Mouse (Mus musculus): ENCODE measurements at regions not wholly inside any gene's neighbourhood (a gene's known extent, or its start where the extent isn't known, plus 50 kb on each side); places are given as distances from the start of the nearest gene placed in this dataset.

DNA sequence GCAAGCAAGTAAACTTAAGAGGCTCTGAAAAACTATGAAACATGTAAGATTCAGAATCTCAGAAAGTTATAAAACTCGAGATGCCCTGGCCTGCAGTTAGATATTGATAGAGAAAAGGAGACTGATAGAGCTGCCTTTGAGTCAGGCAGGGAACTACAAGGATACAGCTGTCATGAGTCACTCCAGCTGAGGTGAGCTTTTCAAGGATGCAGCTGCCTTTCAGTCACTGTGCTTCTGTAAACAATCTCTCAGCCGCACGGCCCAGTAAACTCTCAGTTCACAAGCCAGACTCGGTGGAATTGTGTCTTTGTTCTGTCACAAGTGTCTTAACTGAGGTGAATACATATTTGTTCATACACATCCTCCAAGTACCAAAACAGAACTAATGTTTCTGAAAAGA is 334.9 kb upstream of the Rsrc1 start:
- Histone ChIP-seq H3K27me3 (replicated peaks) (peaks cover 10% of the 10 kb centered on the region), H3K9me3 (peaks cover 9% of the 10 kb centered on the region), H3K36me3 (replicated peaks; ENCODE audit: low read length) (peaks cover 2% of the 10 kb centered on the region), H3K4me3 (replicated peaks) (no peak overlapping the region), H3K4me1 (peaks cover 41% of the 10 kb centered on the region)
- TF ChIP-seq GATA1 (IDR thresholded peaks at IDR 0.05; ENCODE audit: borderline replicate concordance, low read length) (no peak), FLI1 (IDR thresholded peaks at IDR 0.05; ENCODE audit: low read length) (no peak)

DNA sequence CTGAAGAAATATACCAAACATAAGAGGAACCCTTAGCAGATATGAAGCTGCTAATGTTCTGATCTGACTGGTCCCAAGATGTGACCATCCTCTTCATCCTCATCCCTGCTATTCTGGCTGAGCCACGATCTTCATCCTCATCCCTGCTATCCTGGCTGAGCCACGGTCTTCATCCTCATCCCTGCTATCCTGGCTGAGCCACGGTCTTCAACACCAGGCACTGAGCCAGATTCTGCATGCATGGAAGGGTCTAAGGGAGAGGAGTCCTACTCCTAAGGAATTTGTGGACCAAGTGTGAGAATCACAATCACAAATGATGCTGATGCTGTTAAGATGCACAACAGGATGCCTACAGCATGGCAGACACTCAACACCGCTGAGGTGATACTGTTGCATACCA is 331.9 kb upstream of the Rsrc1 start:
- Histone ChIP-seq H3K9me3 (peaks cover 9% of the 10 kb centered on the region), H3K36me3 (replicated peaks; ENCODE audit: low read length) (peaks cover 2% of the 10 kb centered on the region), H3K4me3 (replicated peaks) (no peak overlapping the region), H3K27me3 (replicated peaks) (peaks cover 10% of the 10 kb centered on the region), H3K4me1 (peaks cover 49% of the 10 kb centered on the region)
- TF ChIP-seq GATA1 (IDR thresholded peaks at IDR 0.05; ENCODE audit: borderline replicate concordance, low read length): no peak
- no peak for TF ChIP-seq FLI1 (IDR thresholded peaks at IDR 0.05; ENCODE audit: low read length)

DNA sequence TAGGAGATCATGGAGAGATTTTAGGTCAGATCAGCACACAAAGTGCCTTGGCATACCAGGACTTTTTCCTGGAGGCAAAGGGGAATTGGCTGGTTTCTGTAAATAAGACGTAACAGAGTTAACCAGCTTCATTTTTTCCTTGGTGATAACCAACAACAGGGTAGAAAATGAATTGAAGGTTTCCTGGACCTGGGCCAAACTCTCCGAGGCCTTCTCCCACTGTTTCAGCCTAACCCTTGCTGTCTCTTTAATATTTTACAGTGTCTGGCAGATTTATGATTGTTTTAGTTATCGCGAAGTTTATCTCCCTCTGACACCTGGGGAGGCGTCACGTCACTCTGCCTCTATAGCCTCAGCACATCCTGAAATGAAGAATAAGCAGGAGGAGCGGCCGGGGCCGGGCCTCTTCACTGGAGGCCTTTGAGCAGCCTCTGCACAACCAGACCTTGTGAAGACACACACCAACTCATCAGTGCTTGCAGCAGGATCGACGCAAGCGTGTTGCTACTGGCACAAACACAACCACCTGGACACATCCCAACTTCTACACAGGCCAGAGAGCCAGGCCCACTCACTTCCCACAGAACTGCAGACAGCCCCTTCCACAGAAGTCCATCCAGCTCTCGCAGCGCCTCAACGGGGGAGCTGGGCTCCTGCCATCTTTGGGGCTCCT is 331.0 kb upstream of the Rsrc1 start:
- Histone ChIP-seq H3K9me3 (peaks cover 9% of the 10 kb centered on the region), H3K27me3 (replicated peaks) (peaks cover 13% of the 10 kb centered on the region), H3K4me3 (replicated peaks) (no peak overlapping the region), H3K4me1 (peaks cover 51% of the 10 kb centered on the region), H3K36me3 (replicated peaks; ENCODE audit: low read length) (peaks cover under 1% of the 10 kb centered on the region)
- TF ChIP-seq GATA1 (IDR thresholded peaks at IDR 0.05; ENCODE audit: borderline replicate concordance, low read length): no peak
- no peak for TF ChIP-seq FLI1 (IDR thresholded peaks at IDR 0.05; ENCODE audit: low read length)

DNA sequence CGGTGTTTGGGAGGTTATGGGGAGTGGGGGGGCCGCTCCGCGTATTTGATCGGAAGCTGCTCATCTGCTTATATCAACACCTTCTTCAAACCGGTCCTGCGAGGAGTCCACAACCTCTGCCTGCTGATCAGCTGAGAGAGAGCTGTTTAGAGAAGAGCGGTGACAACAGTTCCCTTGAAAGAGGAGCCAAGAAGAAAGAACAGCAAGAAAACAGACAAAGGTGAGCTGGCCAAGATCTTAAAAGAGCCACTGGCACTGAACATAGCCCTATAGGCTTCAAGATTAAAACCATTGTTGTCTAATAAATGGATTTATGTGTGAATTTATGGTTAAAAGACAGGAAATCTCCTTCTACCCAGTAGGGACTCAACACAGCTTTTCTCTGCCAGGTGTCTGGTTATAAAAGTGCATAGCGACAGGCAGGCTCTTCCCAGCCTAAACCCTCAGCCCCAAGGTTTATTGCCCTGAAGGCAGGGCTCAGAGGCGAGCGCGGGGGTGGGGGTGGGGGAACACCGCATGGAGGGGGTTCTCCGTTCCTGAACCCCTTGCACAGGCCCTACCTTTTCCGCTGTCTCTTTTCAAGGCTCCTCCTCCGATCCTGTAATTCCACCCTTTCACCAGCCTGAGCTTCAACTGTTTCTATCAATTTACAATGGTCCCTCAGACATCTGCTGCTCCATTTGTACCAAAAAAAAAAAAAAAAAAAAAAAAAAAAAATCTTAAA is 330.3 kb upstream of the Rsrc1 start:
- no peak for TF ChIP-seq FLI1 (IDR thresholded peaks at IDR 0.05; ENCODE audit: low read length)
- TF ChIP-seq GATA1 (IDR thresholded peaks at IDR 0.05; ENCODE audit: borderline replicate concordance, low read length): no peak
- Histone ChIP-seq H3K27me3 (replicated peaks) (peaks cover 13% of the 10 kb centered on the region), H3K4me1 (peaks cover 48% of the 10 kb centered on the region), H3K9me3 (peaks cover 9% of the 10 kb centered on the region), H3K4me3 (replicated peaks) (no peak overlapping the region), H3K36me3 (replicated peaks; ENCODE audit: low read length) (no peaks in the 10 kb centered on the region)

DNA sequence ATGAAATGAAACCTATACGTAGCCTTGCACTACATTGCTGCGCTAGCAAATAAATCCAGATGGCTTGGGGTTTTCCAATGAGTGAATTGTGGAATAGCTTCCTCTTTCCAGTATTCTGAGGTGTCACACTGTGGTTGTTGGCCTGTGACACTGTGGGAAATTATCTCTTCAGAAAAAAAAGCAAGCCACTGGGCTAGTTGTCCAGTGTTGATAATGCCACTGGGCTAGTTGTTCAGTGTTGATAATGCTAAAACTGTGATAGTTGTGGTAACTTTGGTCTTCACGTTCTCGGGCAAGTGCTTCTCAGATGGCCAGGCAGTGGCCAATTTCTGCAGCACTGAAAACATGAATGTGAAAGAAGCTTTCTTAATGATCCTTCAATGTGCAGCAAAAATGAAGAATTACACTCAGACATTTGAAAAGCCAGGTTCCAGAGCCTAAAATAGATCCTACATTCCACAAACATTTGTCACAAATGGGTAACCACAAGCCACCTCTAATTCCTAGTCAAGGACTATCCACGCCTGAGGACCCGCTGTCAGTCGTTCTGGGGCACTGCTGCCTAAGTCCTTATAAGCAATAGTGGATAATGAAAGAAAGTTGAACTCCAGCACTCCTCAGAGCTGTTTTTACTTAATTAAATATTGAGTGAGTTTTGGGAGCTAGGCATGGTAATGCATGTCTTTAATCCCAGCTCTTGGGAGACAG is 328.9 kb upstream of the Rsrc1 start:
- peak overlapping the region; percentile 79 for H3K4me3 ChIP-seq (replicated peaks)

DNA sequence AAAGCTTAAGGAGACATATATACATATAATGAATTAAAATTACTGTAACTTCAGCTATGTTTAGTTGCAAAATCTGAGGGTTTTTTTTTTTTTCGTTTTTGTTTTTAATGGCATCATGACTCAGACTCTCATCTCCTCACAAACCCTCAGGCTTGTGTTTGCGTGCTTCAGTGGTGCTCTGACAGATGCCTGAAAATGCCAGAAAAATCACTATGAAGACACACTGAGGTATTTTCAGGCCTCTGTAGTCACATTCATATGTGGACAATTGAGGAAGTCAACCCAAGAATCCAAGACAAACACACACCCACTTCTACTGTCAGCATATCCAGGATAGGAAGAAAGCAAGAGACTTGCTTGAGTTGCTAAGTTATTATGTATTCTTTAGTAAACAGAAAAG is 327.2 kb upstream of the Rsrc1 start:
- Histone ChIP-seq H3K4me1 (peaks cover 49% of the 10 kb centered on the region), H3K9me3 (peaks cover 6% of the 10 kb centered on the region), H3K4me3 (replicated peaks) (no peak overlapping the region), H3K36me3 (replicated peaks; ENCODE audit: low read length) (no peaks in the 10 kb centered on the region), H3K27me3 (replicated peaks) (peaks cover 12% of the 10 kb centered on the region)
- TF ChIP-seq FLI1 (IDR thresholded peaks at IDR 0.05; ENCODE audit: low read length) (no peak), GATA1 (IDR thresholded peaks at IDR 0.05; ENCODE audit: borderline replicate concordance, low read length) (no peak)

More for the DNA sequence above, 328.9 kb upstream of the Rsrc1 start:
- H3K36me3 ChIP-seq (replicated peaks; ENCODE audit: low read length): no peaks in the 10 kb centered on the region
- TF ChIP-seq FLI1 (IDR thresholded peaks at IDR 0.05; ENCODE audit: low read length): no peak
- no peak for TF ChIP-seq GATA1 (IDR thresholded peaks at IDR 0.05; ENCODE audit: borderline replicate concordance, low read length)
- peaks cover 13% of the 10 kb centered on the region for H3K27me3 ChIP-seq (replicated peaks)
- peaks cover 49% of the 10 kb centered on the region for H3K4me1 ChIP-seq
- H3K9me3 ChIP-seq: peaks cover 9% of the 10 kb centered on the region

DNA sequence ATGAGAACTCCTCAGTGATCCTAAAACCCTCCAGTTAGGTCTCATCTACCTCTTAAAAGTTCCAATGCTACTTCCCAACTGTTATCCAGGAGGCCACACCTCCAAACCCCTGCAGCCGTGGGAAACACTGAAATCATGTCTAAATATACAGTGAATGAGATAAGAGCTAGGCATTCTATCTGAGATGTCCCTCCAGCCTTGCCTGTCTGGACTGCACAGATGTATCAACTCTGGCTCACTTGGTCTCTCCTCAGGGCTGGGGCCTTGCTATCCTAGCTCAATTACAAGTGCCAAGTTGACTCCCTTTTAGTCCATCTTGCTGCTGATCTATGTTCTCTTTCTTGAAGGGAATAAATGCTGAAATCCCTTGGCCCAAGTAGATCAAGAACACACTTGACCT is 326.3 kb upstream of the Rsrc1 start:
- Histone ChIP-seq H3K4me3 (replicated peaks) (no peak overlapping the region), H3K4me1 (peaks cover 49% of the 10 kb centered on the region), H3K9me3 (no peaks in the 10 kb centered on the region), H3K36me3 (replicated peaks; ENCODE audit: low read length) (no peaks in the 10 kb centered on the region), H3K27me3 (replicated peaks) (peaks cover 10% of the 10 kb centered on the region)
- TF ChIP-seq GATA1 (IDR thresholded peaks at IDR 0.05; ENCODE audit: borderline replicate concordance, low read length): no peak

DNA sequence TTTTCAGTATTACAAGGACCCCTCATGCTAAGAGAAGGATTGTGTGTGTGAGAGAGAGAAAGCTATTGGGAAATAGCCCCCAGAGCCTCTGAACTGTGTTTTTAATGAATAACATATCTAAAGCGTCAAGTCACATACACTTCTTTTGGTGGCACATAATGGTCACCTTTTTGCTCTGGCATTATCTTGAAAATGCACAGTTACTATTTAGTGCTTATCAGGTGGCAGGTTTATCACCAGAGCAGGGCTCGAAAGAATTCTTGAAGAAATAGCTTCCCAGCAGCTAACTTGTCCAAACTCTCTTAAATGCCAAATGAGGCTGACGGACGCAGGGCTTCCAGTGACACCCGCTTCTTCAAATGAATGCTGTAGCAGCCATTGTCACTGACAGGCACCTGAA is 324.7 kb upstream of the Rsrc1 start:
- TF ChIP-seq FLI1 (IDR thresholded peaks at IDR 0.05; ENCODE audit: low read length) (no peak), GATA1 (IDR thresholded peaks at IDR 0.05; ENCODE audit: borderline replicate concordance, low read length) (no peak)
- no peaks in the 10 kb centered on the region for H3K36me3 ChIP-seq (replicated peaks; ENCODE audit: low read length)
- no peak overlapping the region for H3K4me3 ChIP-seq (replicated peaks)
- peaks cover 47% of the 10 kb centered on the region for H3K4me1 ChIP-seq
- no peaks in the 10 kb centered on the region for H3K9me3 ChIP-seq
- H3K27me3 ChIP-seq (replicated peaks): peaks cover 5% of the 10 kb centered on the region

DNA sequence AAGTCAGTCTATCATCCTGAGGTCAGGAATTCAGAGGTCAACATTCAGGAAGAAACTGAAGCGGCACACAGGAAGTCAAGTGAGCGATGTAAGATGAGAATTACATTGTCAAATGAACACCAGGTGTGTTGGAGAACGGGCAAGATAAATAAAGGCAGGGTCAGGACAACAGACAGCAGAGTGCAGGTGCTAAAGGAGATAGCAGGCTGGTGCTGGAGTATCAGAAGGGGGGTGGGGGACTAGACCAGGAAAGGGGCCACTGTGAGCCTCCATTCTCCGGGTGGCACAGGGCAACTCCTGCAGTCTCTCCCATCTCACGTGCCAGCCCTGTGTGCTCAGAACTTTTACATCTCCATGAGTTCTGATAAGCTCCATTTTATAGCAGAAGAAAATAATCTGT is 320.6 kb upstream of the Rsrc1 start:
- Histone ChIP-seq H3K9me3 (no peaks in the 10 kb centered on the region), H3K36me3 (replicated peaks; ENCODE audit: low read length) (no peaks in the 10 kb centered on the region), H3K27me3 (replicated peaks) (peaks cover 5% of the 10 kb centered on the region), H3K4me1 (peaks cover 17% of the 10 kb centered on the region; the same call in 1 of the 2 replicates), H3K4me3 (replicated peaks) (no peak overlapping the region)
- TF ChIP-seq FLI1 (IDR thresholded peaks at IDR 0.05; ENCODE audit: low read length) (no peak), GATA1 (IDR thresholded peaks at IDR 0.05; ENCODE audit: borderline replicate concordance, low read length) (no peak)
